Mouse (Mus musculus): ENCODE measurements around the gene Ube2q2.
"Not testable (repeated sequence)": the region's sequence is repeated elsewhere in the genome, so short reads cannot be mapped to it uniquely, and the experiment has no call there.

Gene Ube2q2

DNA sequence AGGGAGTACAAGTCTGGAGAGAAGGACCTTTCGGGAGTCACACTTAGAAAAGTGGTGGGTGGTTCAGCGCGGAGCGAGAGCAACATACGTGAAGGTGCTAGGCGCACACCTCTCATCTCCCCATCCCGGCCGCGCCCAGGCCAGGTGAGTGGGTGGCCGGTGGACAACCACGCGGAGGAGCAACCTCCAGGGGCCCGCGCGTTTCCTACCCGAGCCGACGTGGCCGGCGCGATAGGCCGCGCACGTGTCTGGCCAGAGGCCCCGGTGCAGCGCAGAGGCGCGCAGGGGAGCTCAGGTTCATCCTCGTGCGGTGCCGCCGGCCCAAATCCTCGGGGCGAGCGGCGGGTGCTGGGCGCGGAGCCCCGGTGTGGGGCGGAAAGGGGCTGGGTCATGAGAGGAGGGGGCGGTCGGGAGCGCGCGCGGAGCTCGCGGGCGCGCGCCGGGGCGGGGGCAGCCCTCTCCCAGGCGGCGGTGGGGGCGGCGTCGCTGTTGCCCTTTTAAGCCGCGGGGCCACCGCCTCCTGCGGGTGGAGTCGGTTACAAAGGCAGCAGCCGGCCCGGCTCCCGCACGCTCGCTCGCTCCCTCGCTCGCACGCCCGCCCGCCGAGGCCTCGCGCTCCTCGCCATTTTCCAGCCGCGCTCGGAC lies at the start of gene Ube2q2:
Gene Ube2q2 (plus strand): TSS at position 1 of the 645 bp plus-strand sequence.
- DNase-seq (ENCODE audit: low read depth, low spot score), result peak; percentile 47

DNA sequence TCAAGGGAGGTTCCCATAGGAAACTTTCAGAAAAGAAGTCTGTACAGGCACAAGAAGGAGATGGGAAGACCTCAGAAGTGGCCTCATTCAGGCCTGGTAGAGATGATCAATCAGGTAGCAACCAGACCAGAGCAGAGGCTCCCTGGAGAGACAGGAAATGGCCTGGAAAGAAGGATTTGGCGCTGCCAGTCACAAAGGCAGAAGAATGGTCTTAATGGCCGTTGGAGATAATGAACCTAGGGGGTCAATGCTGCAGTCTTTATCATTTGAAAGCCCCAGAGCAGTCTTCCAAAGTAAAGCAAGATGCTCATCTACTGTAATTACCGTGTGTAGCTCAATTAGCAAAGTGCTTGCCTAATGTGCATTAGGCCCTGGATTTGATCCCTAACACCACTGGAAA lies 47.5 kb upstream of the Ube2q2 start:
- no peak for DNase-seq (ENCODE audit: low read depth, low spot score)

- DNase-seq (ENCODE audit: low read depth, low spot score), result no peak
These were observed 46.3 kb upstream of the Ube2q2 start for GRCm38 (mm10) chr9:55102186-55102835.

DNA sequence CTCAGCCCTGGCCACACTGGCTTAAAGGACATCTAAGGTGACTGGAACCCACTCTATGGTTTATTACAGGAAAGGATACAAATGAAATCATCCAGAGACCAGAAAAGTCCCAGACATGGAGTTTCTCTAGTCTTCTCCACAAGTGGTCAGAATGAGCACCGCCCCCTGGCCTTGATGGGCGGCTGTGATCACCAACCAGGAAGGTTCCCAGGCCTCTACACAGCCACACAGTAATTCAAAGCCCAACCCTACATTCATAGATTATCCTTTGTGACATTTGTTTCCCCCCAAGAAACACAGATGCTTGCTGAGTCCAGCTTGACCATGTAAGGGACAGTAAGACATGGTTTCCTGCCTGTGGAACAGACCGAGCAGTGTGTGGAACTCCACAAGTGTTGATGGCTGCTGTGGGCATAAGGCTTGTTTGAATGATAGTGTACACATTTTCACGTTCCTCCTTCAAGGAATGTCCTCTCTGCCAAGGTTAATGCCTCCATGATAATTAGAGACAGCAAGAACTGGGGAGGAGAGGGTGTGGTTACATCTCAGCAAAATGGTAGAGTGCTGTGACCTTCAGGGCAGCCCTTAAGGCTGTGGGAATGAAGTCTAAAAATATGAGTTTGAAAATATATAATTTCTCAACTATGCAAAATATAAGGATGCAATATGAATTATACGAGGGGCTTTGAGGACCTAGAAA lies 45.6 kb upstream of the Ube2q2 start:
- no peak for DNase-seq (ENCODE audit: low read depth, low spot score)

- peak; percentile 75 for DNase-seq (ENCODE audit: low read depth, low spot score)
These were observed 38.4 kb upstream of the Ube2q2 start for GRCm38 (mm10) chr9:55110059-55110834.

DNA sequence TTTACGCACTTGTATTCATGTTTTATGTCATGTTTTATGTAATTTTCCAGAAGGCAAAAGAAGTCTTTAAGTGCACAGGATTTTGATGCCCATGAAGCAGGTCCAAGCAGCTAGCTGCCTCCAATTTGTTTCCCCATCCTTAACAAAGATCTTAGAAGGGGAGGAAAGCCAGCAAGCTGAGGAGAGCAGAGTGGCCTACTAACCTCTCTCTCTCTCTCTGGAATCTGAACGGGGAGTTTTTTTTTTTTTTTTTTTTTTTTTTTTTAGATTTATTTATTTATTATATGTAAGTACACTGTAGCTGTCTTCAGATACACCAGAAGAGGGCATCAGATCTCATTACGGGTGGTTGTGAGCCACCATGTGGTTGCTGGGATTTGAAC lies 37.8 kb upstream of the Ube2q2 start:
- DNase-seq (ENCODE audit: low read depth, low spot score), result not testable (repeated sequence)

DNA sequence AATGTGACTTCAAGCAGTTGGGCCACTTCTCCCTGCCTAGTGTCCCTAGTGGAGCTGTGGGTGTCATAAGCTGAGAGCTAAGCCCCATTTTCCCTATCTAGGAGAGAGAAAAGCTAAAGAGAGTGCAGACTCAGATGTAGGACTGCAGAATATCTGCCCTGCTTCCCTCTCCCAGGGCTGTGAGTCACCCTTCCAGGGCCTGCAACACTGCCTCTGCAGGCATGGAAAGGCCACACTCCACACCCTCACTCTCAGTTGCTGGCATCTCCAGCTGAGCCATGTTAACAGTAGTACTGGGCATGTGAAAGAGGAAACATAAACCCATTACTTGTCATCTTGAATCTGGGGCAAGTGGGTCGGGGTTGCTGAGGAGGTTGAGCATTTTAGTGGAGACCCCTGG lies 33.9 kb upstream of the Ube2q2 start:
- DNase-seq (ENCODE audit: low read depth, low spot score), result no peak

GRCm38 (mm10) chr9:55117293-55118055 lies 31.2 kb upstream of the Ube2q2 start:
- no peak for DNase-seq (ENCODE audit: low read depth, low spot score)

DNA sequence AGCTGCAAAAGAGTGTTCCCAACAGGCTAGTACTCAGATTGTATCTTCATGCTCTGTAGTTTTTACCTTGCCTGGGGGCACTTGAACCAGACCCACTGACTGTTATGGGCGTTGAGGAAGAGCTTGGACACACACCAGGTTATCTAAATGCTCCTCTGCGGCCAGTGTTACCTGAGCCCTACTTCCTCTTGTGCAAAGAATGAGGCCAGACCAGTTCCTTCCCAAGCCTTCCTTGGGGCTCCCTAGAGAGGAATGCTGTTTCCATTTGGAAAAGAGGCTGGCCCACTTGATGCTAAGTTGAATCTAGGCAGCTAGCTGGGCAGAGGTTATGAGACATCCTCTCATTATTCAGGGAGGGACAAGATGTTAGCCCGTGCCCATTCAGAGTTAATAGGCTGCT lies 26.1 kb upstream of the Ube2q2 start:
- DNase-seq (ENCODE audit: low read depth, low spot score), result no peak

DNA sequence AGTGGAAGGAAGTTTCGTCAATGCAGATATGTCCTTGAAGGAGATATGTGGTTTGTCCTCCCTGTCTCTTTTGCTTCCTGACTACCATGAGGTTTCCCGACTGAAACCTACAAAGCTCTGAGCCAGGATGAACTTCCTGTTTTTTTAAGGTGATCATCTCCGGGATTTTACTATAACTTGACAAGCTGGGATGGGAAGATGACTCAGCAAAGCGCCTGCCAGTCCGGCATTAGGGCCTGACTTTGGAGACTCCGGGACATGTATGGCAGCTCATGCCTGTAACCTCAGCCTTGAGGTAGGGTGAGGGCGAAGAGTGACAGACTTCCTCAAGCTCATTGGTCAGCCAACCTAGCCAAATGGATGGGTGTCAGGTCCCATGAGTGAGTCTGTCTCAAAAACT lies 22.9 kb upstream of the Ube2q2 start:
- no peak for DNase-seq (ENCODE audit: low read depth, low spot score)

DNA sequence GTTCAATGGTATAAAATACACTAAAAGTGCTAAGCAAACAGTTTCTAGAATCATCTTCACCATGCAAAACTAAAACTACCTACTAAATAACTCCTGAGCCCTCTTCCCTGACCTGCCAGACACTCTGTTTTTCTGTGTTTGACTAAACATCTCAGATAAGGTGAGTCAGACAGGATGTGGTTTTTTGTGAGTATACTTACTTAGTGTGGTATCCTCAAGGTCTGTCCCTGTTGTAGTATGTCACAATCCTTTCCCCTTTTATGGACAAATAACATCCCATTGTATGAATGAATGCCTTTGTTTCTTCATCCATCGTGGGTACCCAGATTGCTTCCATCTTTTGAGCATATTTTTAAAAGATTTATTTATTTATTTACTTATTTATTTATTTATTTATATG lies 22.4 kb upstream of the Ube2q2 start:
- DNase-seq (ENCODE audit: low read depth, low spot score), result no peak

DNA sequence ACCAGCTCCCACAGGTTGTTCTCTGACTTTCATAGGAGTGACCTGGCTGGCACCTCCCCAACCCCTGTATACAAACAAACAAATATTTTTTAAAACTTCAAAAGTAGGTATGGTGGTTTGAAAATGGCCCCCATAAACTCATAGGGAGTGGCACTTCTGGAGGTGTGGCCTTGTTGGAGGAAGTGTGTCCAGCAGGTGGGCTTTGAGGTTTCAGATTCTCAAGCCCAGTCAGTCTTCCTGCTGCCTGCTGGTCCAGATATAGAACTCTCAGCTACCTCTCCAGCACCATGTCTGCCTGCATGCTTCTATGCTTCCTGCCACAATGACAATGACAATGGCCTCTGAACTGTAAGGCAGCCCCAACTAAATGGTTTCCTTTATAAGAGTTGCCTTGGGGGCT lies 16.8 kb upstream of the Ube2q2 start:
- DNase-seq (ENCODE audit: low read depth, low spot score), result no peak

- no peak for DNase-seq (ENCODE audit: low read depth, low spot score)
These were observed 12.1 kb upstream of the Ube2q2 start for GRCm38 (mm10) chr9:55136576-55136975.

GRCm38 (mm10) chr9:55137112-55137511 lies 11.5 kb upstream of the Ube2q2 start:
- DNase-seq (ENCODE audit: low read depth, low spot score), result no peak

GRCm38 (mm10) chr9:55139958-55140357 lies 8.7 kb upstream of the Ube2q2 start:
- DNase-seq (ENCODE audit: low read depth, low spot score), result peak; percentile 25

GRCm38 (mm10) chr9:55149499-55150278 lies 1.0 kb downstream of the Ube2q2 start:
- peak; percentile 28 for DNase-seq (ENCODE audit: low read depth, low spot score)

GRCm38 (mm10) chr9:55150279-55150726 lies 1.6 kb downstream of the Ube2q2 start:
- no peak for DNase-seq (ENCODE audit: low read depth, low spot score)

- no peak for DNase-seq (ENCODE audit: low read depth, low spot score)
These were observed 2.4 kb downstream of the Ube2q2 start for GRCm38 (mm10) chr9:55151096-55151495.

- DNase-seq (ENCODE audit: low read depth, low spot score), result no peak
These were observed 4.3 kb downstream of the Ube2q2 start for GRCm38 (mm10) chr9:55152935-55153334.

- DNase-seq (ENCODE audit: low read depth, low spot score), result no peak
These were observed 22.2 kb downstream of the Ube2q2 start for GRCm38 (mm10) chr9:55170655-55171412.

Measured in skeletal muscle tissue, adult 2 months (tissue).